Mouse (Mus musculus): ENCODE results near the gene Ccr8.

DNA sequence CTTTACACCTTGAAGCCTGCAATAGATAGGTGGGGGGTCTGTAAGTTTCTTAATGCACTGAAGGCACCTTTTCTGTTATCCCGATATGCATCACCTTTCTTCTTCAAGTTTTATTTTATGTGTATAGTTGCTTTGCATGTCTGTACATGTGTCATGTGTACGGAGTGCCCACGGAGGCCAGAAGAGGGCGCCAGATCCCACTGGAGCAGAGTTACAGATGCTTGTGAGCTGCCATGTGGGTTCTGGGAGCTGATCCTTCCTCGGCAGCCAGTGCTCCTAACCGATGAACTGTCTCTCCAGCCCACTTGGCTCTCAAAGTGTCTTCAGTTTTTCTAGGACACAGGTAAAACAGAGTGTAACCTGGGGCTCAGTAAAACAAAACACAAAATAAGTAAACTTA, 10.7 kb upstream of the Ccr8 start:
- TF ChIP-seq CTCF (IDR thresholded peaks at IDR 0.05; ENCODE audit: low read depth, low read length) (no peak), POLR2A (IDR thresholded peaks at IDR 0.05; ENCODE audit: borderline replicate concordance, low read depth, low read length) (no peak)
